ENCODE assay signal across 10 mouse cellular contexts in the genomic region with DNA sequence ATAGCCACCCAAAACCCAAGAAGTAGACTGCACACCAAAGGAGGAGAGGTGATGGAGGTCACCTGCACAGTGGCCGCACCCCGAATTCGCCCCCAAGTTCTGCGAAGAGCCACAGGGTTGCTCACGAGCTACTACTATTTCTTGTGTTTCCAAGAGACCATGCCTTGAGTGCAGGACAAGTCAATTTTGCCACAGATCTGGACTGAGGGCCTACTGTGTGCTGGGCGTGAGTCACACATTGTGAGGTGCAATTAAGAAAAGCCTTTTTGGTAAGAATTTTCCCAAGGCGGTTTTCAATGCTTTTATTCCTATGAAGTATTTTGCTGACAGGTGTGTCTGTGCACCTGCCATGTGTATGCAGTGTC. TPM values are rescaled to one million over a fixed set of nuclear protein-coding genes. Genes with fewer than 3 reads are reported as not detected.
A peak's percentile ranks its signal among the peaks of the same experiment; 100 is the strongest.
DNase-seq lines count a peak whose midpoint lies in the region; ATAC-seq and TF ChIP-seq lines count a peak whose summit lies in the region.
"Had no signal": no experiment of that assay in that cellular context is flagged by ENCODE, and none has a peak within 500 bp of the region (broad histone marks: within the 10 kb centered on the region; RNA-seq: fewer than 3 reads in every experiment).

No protein-coding gene starts in this region.

- H3K9ac ChIP-seq in heart, embryonic 14.5 days (ENCODE audit: low read length) = peak overlapping the region; percentile 86
- H3K9ac ChIP-seq in MEL (ENCODE audit: control insufficient read depth, low read depth, low read length, poor library complexity, severe bottlenecking) = peak overlapping the region; percentile 60
- H3K9ac ChIP-seq in hindbrain, embryonic 11.5 days (ENCODE audit: low read depth, low read length) = no peak overlapping the region

- H3K9me3 ChIP-seq in heart, embryonic 14.5 days (ENCODE audit: control insufficient read depth, low read length) = no peaks in the 10 kb centered on the region
- H3K9me3 ChIP-seq in MEL (replicated peaks; ENCODE audit: insufficient read depth, low read length) = no peaks in the 10 kb centered on the region
- no peaks in the 10 kb centered on the region for H3K9me3 ChIP-seq in hindbrain, embryonic 11.5 days (ENCODE audit: control insufficient read depth, low read length)
- no peaks in the 10 kb centered on the region for H3K9me3 ChIP-seq in midbrain, embryonic 10.5 days (replicated peaks)

- H3K4me2 ChIP-seq in heart, embryonic 14.5 days (ENCODE audit: low read length) = peak overlapping the region; percentile 93
- H3K4me2 ChIP-seq in hindbrain, embryonic 11.5 days (replicated peaks; ENCODE audit: low read depth, low read length) = peak overlapping the region; percentile 79

- H3K27ac ChIP-seq in heart, embryonic 14.5 days (replicated peaks in 1 of 2; ENCODE audit: control insufficient read depth in 1 of 2, insufficient read depth in 1 of 2, low read depth in 2 of 2, low read length in 2 of 2) = no peak overlapping the region
- peak overlapping the region; percentile 45 for H3K27ac ChIP-seq in MEL (ENCODE audit: control insufficient read depth, low read depth, low read length)
- H3K27ac ChIP-seq in hindbrain, embryonic 11.5 days (ENCODE audit: low read depth, low read length) = no peak overlapping the region
- H3K27ac ChIP-seq in midbrain, embryonic 10.5 days (replicated peaks) = peak overlapping the region; percentile 87

- peaks cover 0 to 6% of the 10 kb centered on the region in 2 experiments; a peak in 2 of 4 replicates for H3K4me1 ChIP-seq in heart, embryonic 14.5 days (ENCODE audit: control insufficient read depth in 2 of 2, insufficient read depth in 2 of 2, low read length in 2 of 2)
- peaks cover 0 to 12% of the 10 kb centered on the region in 2 experiments; a peak in 3 of 4 replicates for H3K4me1 ChIP-seq in MEL (ENCODE audit: control insufficient read depth in 1 of 2, insufficient read depth in 2 of 2, low read length in 2 of 2)
- no peaks in the 10 kb centered on the region for H3K4me1 ChIP-seq in hindbrain, embryonic 11.5 days (replicated peaks; ENCODE audit: control insufficient read depth, insufficient read depth, low read length)
- peaks cover 12% of the 10 kb centered on the region for H3K4me1 ChIP-seq in midbrain, embryonic 10.5 days

- peak overlapping the region; percentile 80 to 90 for H3K4me3 ChIP-seq in heart, embryonic 14.5 days (ENCODE audit: control insufficient read depth in 1 of 2, insufficient read depth in 1 of 2, low read depth in 1 of 2, low read length in 2 of 2)
- peak overlapping the region; percentile 57 to 75; a peak in 3 of 4 replicates for H3K4me3 ChIP-seq in MEL (ENCODE audit: control insufficient read depth in 1 of 2, insufficient read depth in 1 of 2, low read depth in 2 of 2, low read length in 2 of 2)
- peak overlapping the region; percentile 72 for H3K4me3 ChIP-seq in hindbrain, embryonic 11.5 days (ENCODE audit: low read depth, low read length)
- H3K4me3 ChIP-seq in midbrain, embryonic 10.5 days = peak overlapping the region; percentile 76

- no peaks in the 10 kb centered on the region for H3K79me2 ChIP-seq in MEL (ENCODE audit: control insufficient read depth, insufficient read depth, low read length, poor library complexity)

- H3K36me3 ChIP-seq in heart, embryonic 14.5 days (ENCODE audit: control insufficient read depth, insufficient read depth, low read length) = no peaks in the 10 kb centered on the region
- peaks cover 0 to 10% of the 10 kb centered on the region in 2 experiments; a peak in 2 of 4 replicates for H3K36me3 ChIP-seq in MEL (ENCODE audit: control insufficient read depth in 1 of 2, insufficient read depth in 2 of 2, low read length in 2 of 2)
- no peaks in the 10 kb centered on the region for H3K36me3 ChIP-seq in hindbrain, embryonic 11.5 days (ENCODE audit: control insufficient read depth, insufficient read depth, low read length)
- H3K36me3 ChIP-seq in midbrain, embryonic 10.5 days = no peaks in the 10 kb centered on the region

- no peak for ATAC-seq in heart, embryonic 14.5 days (ENCODE audit: insufficient number of reproducible peaks, insufficient read depth, low FRiP score, low read depth)
- ATAC-seq in hindbrain, embryonic 11.5 days (ENCODE audit: low FRiP score) = peak; percentile 25
- ATAC-seq: CD4-positive, CD25-positive, alpha-beta regulatory T cell, adult 4 months had no signal

- TF ChIP-seq EP300 in MEL (IDR thresholded peaks at IDR 0.05; ENCODE audit: low read depth in 1 of 2, low read length in 2 of 2) = no peak

- no peak for DNase-seq in heart, adult 8-10 months (ENCODE audit: low spot score)
- no peak for DNase-seq in MEL (ENCODE audit: low read depth, low spot score)
- DNase-seq in hindbrain, embryonic 11.5 days (ENCODE audit: low spot score) = no peak
- DNase-seq in midbrain, embryonic 10.5 days (ENCODE audit: low spot score) = no peak
- no peak for DNase-seq in embryo, embryonic 11 days
- no peak for DNase-seq in adrenal gland, adult 8-10 months
- no peak for DNase-seq in adrenal gland, postnatal 4 days (ENCODE audit: low spot score in 2 of 2)
- DNase-seq: thymus, adult 18-20 months had no signal

- no peak for TF ChIP-seq CTCF in MEL (IDR thresholded peaks at IDR 0.05 in 2 of 3, conservative IDR thresholded peaks at IDR 0.05 in 1 of 3; ENCODE audit: control insufficient read depth in 1 of 3, insufficient read depth in 1 of 3, low read depth in 2 of 3, low read length in 3 of 3, poor library complexity in 1 of 3, severe bottlenecking in 1 of 3)

- WGBS in heart, embryonic 14.5 days = 38% methylated on average over 7 of the region's 7 CpGs
- 44% methylated on average over 7 of the region's 7 CpGs for WGBS in hindbrain, embryonic 11.5 days
- 40% methylated on average over 7 of the region's 7 CpGs for WGBS in midbrain, embryonic 10.5 days

- H3K27me3 ChIP-seq in heart, embryonic 14.5 days (ENCODE audit: control insufficient read depth, insufficient read depth, low read length) = 0 out of 2 replicates have a peak, but pooled peaks cover 3% of the 10 kb centered on the region
- no peaks in the 10 kb centered on the region for H3K27me3 ChIP-seq in MEL (ENCODE audit: control insufficient read depth in 1 of 2, insufficient read depth in 2 of 2, low read length in 2 of 2)
- no peaks in the 10 kb centered on the region for H3K27me3 ChIP-seq in hindbrain, embryonic 11.5 days (ENCODE audit: control insufficient read depth, insufficient read depth, low read length)
- H3K27me3 ChIP-seq in midbrain, embryonic 10.5 days (ENCODE audit: low read depth, poor library complexity, severe bottlenecking) = peaks cover 19% of the 10 kb centered on the region

- TF ChIP-seq POLR2A in MEL (IDR thresholded peaks at IDR 0.05; ENCODE audit: control insufficient read depth in 1 of 2, insufficient read depth in 1 of 2, low read depth in 1 of 2, low read length in 2 of 2, poor library complexity in 1 of 2) = peak in 1 of 2 experiments; percentile 12; a peak in 1 of 4 replicates

- TF ChIP-seq RAD21 in MEL (IDR thresholded peaks at IDR 0.05; ENCODE audit: low read depth, low read length) = no peak

TF ChIP-seq in MEL, 35 proteins besides CTCF, POLR2A, EP300 and RAD21:
- TF ChIP-seq TCF12 (IDR thresholded peaks at IDR 0.05; ENCODE audit: low read depth, low read length) (no peak), ZKSCAN1 (IDR thresholded peaks at IDR 0.05; ENCODE audit: low read depth, low read length) (peak; percentile 94)

RNA-seq across cellular contexts. Expression of a gene that starts 0.3 kb away (rescaled TPM):
- polyA plus RNA-seq in heart, embryonic 14.5 days (2014; fragmentation: Nextera tagmentation; extraction: Ambion mirVana) = 11.5 and 12.7 TPM in 2 replicates
- 1 to 10 TPM; 4.5 to 6.1 (median 5.3) TPM for total RNA-seq in heart, adult 8-10 months (2022)
- total RNA-seq in MEL (2012; rRNA removed) = 1.5 and 1.6 TPM in 2 replicates
- 1 to 10 TPM in 1 of 2 experiments, not detected in 1; 1.2 TPM for polyA plus RNA-seq in MEL (2012; ENCODE audit: insufficient read depth in 1 of 2, insufficient read length in 2 of 2, low read depth in 1 of 2, low replicate concordance in 2 of 2, missing spikeins in 1 of 2)
- 15.9 and 16.7 TPM in 2 replicates for polyA plus RNA-seq in hindbrain, embryonic 11.5 days (2014; fragmentation: Nextera tagmentation; extraction: Ambion mirVana)
- polyA plus RNA-seq in midbrain, embryonic 10.5 days (2016; fragmentation: Nextera tagmentation; extraction: Ambion mirVana) = 5.6 and 9.5 TPM in 2 replicates
- 1 to 10 TPM; 4.8 to 9.6 (median 6.9) TPM for total RNA-seq in adrenal gland, adult 8-10 months (2022)
- total RNA-seq in adrenal gland, postnatal 4 days (2021) = 10 to 100 TPM in 1 of 2 experiments, 1 to 10 TPM in 1; 9.3 to 10.6 TPM

RNA-seq across cellular contexts. Expression of a gene that starts 54.2 kb away (rescaled TPM):
- polyA plus RNA-seq in heart, embryonic 14.5 days (2014; fragmentation: Nextera tagmentation; extraction: Ambion mirVana) = 26.4 and 29.7 TPM in 2 replicates
- 1 to 10 TPM in 2 of 4 experiments, under 1 TPM in 2; 0.63 to 1.3 (median 0.90) TPM for total RNA-seq in heart, adult 8-10 months (2022)
- total RNA-seq in MEL (2012; rRNA removed) = 53.9 and 71.8 TPM in 2 replicates
- 10 to 100 TPM in 1 of 2 experiments, not detected in 1; 71.4 TPM for polyA plus RNA-seq in MEL (2012; ENCODE audit: insufficient read depth in 1 of 2, insufficient read length in 2 of 2, low read depth in 1 of 2, low replicate concordance in 2 of 2, missing spikeins in 1 of 2)
- 65.7 and 68.2 TPM in 2 replicates for polyA plus RNA-seq in hindbrain, embryonic 11.5 days (2014; fragmentation: Nextera tagmentation; extraction: Ambion mirVana)
- polyA plus RNA-seq in midbrain, embryonic 10.5 days (2016; fragmentation: Nextera tagmentation; extraction: Ambion mirVana) = 56.1 and 62.5 TPM in 2 replicates
- 10 to 100 TPM in 2 of 4 experiments, 1 to 10 TPM in 2; 5.7 to 13.6 (median 8.5) TPM for total RNA-seq in adrenal gland, adult 8-10 months (2022)
- 10 to 100 TPM; 21.9 to 24.3 TPM for total RNA-seq in adrenal gland, postnatal 4 days (2021)

RNA-seq across cellular contexts. Expression of a gene that starts 54.3 kb away (rescaled TPM):
- 14.1 and 14.5 TPM in 2 replicates for polyA plus RNA-seq in heart, embryonic 14.5 days (2014; fragmentation: Nextera tagmentation; extraction: Ambion mirVana)
- total RNA-seq in heart, adult 8-10 months (2022) = 10 to 100 TPM in 1 of 4 experiments, 1 to 10 TPM in 3; 6.3 to 11.7 (median 8.7) TPM
- 3.2 and 3.3 TPM in 2 replicates for total RNA-seq in MEL (2012; rRNA removed)
- 1 to 10 TPM in 1 of 2 experiments, not detected in 1; 6.0 TPM for polyA plus RNA-seq in MEL (2012; ENCODE audit: insufficient read depth in 1 of 2, insufficient read length in 2 of 2, low read depth in 1 of 2, low replicate concordance in 2 of 2, missing spikeins in 1 of 2)
- 10.4 and 10.7 TPM in 2 replicates for polyA plus RNA-seq in hindbrain, embryonic 11.5 days (2014; fragmentation: Nextera tagmentation; extraction: Ambion mirVana)
- polyA plus RNA-seq in midbrain, embryonic 10.5 days (2016; fragmentation: Nextera tagmentation; extraction: Ambion mirVana) = 9.6 and 9.7 TPM in 2 replicates
- total RNA-seq in adrenal gland, adult 8-10 months (2022) = 10 to 100 TPM; 12.5 to 26.7 (median 15.4) TPM
- 10 to 100 TPM; 13.5 to 15.8 TPM for total RNA-seq in adrenal gland, postnatal 4 days (2021)

Comparison
In these comparisons a context has a peak if more than half of its experiments do, and no peak if none do; other contexts are left out.
1. H3K27ac ChIP-seq: peak in MEL (single experiment) and midbrain, embryonic 10.5 days (single experiment); none in heart, embryonic 14.5 days (0 of 2) and hindbrain, embryonic 11.5 days (single experiment).
2. Peak in every context shown above with its lines, with median percentiles within 50 percentile points of each other: H3K4me3 ChIP-seq.